Mouse (Mus musculus): ENCODE results near the gene Olfr1028. TPM values are rescaled to one million over a fixed set of nuclear protein-coding genes. Genes with fewer than 3 reads are reported as not detected.

The Olfr1028 gene
- polyA plus RNA-seq (2021; fragmentation: Nextera tagmentation), result not detected in 2 replicates
- long read RNA-seq, experiment 1, result 0 reads
- long read RNA-seq, experiment 2, result 0 reads

DNA sequence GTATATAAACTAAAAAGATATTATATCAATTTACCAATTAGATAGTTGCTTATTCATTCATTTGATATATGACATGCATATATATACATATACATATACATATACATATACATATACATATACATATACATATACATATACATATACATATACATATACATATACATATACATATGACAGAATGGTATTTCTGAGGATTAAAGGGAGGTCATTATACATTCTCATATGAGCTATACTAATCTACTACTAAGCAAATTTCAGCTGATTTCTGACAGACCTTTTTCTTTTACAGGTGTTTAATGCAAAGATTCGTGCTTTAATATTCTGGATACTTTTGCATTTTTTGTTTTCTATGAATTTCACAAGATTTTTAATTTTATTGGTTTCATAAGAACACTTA is at the start of gene Olfr1028:
Olfr1028 (plus strand) TSS at position 301 of the 400 bp plus-strand sequence.

DNA sequence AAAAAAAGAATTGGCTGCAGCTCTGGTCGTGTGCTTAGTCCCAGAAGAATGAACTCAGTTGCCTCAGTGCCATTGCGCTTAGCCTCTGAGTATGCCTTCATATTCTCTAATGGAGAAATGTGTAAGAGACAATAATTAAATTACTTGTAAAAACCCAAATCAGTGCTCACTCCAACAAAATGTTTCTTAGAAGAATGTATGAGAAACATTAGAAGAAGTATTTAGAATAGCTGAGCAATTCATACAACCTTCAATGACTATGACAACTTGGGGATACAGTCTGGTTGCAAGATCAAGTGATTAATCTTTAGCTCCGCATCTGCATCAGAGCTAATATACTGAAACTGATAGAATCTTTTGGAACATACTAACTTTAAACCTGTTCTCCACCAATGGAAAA is 45.3 kb upstream of the Olfr1028 start, which contains the start of gene Olfr1024:
Olfr1024 (minus strand) TSS at position 101 of the 400 bp plus-strand sequence.

GRCm38 (mm10) chr2:85914893-85915292 is 35.3 kb upstream of the Olfr1028 start, which contains the start of gene Olfr1025-ps1:
Gene Olfr1025-ps1, plus strand, starts transcription at chr2:85915193.

DNA sequence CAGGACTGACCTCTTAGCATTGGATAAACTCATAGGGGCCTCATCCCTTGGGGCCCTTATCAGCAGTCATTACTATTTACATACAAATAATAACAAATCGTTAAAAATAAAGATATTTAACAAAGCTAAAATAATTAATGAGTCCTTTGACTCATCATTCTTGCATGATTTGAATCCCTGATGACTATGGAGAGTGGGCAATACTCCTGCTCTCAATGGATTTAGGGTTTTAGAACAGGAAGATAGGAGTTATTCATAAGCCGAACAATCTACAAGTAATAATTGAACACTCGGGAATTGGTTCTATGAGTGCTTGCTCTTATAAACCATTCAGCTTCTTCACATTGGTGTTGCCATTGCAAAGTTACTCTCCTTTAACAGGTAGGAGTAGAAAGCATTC is 29.0 kb upstream of the Olfr1028 start, which contains the start of gene Olfr1026:
Olfr1026 (plus strand) TSS at position 301 of the 400 bp plus-strand sequence.

DNA sequence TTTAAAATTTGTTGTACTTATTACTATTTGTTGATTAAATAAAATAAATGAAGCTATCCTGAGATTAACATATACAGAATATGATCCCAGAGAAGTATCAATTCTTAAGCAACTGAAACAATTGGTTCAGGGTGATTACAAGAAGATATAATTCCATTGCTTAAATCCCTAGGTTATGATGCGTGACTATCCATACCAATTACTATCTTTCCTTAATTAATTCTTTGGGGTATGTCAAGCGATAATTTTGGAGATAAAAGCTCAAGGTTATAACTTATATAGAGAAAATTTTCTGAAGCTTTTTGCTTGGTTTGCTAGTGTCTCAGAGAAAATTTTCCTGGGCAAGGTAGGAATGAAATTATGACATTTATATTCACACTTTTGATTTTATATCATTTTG is 23.4 kb downstream of the Olfr1028 start, which contains the start of gene Olfr1029:
Olfr1029 (plus strand) TSS at position 301 of the 400 bp plus-strand sequence.

DNA sequence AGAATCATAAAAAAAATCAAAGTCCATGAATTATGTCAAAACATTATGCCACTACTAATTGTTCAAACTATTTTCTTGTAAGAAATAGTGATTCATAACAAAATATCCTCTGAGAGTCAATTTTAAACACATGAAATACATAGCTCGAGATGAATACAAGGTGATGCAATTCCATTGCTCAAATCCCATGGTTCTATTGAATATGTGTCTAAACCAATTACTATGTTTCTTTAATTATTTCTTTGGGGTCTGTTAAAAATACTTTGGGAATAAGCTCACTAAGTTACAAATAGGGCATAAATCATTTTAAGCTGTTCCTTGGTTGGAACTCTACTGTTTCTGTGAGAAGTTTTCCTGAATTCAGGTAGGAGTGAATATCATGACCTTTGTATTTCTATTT is 28.7 kb downstream of the Olfr1028 start, which contains the start of gene Olfr1030:
Olfr1030 (plus strand) TSS at position 301 of the 400 bp plus-strand sequence.

GRCm38 (mm10) chr2:85990004-85990403 is 39.8 kb downstream of the Olfr1028 start, which contains the start of gene Olfr1031:
Gene Olfr1031, plus strand, starts transcription at chr2:85990304.

Other genes with a start within 250 kb of the Olfr1028 start
- gene Olfr1009, start 235.0 kb upstream of the Olfr1028 start, polyA plus RNA-seq (2021; fragmentation: Nextera tagmentation), result not detected in 2 replicates
- gene Olfr1012, start 187.7 kb upstream of the Olfr1028 start, polyA plus RNA-seq (2021; fragmentation: Nextera tagmentation), result not detected in 2 replicates
- not detected in 2 replicates for gene Olfr1013, start 183.3 kb upstream of the Olfr1028 start, polyA plus RNA-seq (2021; fragmentation: Nextera tagmentation)
- gene Olfr1014, start 177.7 kb upstream of the Olfr1028 start, polyA plus RNA-seq (2021; fragmentation: Nextera tagmentation), result not detected in 2 replicates
- gene Olfr1015, start 168.4 kb upstream of the Olfr1028 start, polyA plus RNA-seq (2021; fragmentation: Nextera tagmentation), result not detected in 2 replicates
- not detected in 2 replicates for gene Olfr1016, start 147.9 kb upstream of the Olfr1028 start, polyA plus RNA-seq (2021; fragmentation: Nextera tagmentation)
- gene Olfr1018, start 132.0 kb upstream of the Olfr1028 start, polyA plus RNA-seq (2021; fragmentation: Nextera tagmentation), result not detected in 2 replicates
- not detected in 2 replicates for gene Olfr1019, start 105.0 kb upstream of the Olfr1028 start, polyA plus RNA-seq (2021; fragmentation: Nextera tagmentation)
- not detected in 2 replicates for gene Olfr1020, start 103.4 kb upstream of the Olfr1028 start, polyA plus RNA-seq (2021; fragmentation: Nextera tagmentation)
- not detected in 2 replicates for gene Olfr1022, start 81.8 kb upstream of the Olfr1028 start, polyA plus RNA-seq (2021; fragmentation: Nextera tagmentation)
- not detected in 2 replicates for gene Olfr1023, start 64.8 kb upstream of the Olfr1028 start, polyA plus RNA-seq (2021; fragmentation: Nextera tagmentation)
- not detected in 2 replicates for gene Olfr1024, start 45.4 kb upstream of the Olfr1028 start, polyA plus RNA-seq (2021; fragmentation: Nextera tagmentation)
- gene Olfr1025-ps1, start 35.2 kb upstream of the Olfr1028 start, polyA plus RNA-seq (2021; fragmentation: Nextera tagmentation), result not detected in 2 replicates
- not detected in 2 replicates for gene Olfr1026, start 28.9 kb upstream of the Olfr1028 start, polyA plus RNA-seq (2021; fragmentation: Nextera tagmentation)
- not detected in 2 replicates for gene Olfr1029, start 23.5 kb downstream of the Olfr1028 start, polyA plus RNA-seq (2021; fragmentation: Nextera tagmentation)
- not detected in 2 replicates for gene Olfr1030, start 28.8 kb downstream of the Olfr1028 start, polyA plus RNA-seq (2021; fragmentation: Nextera tagmentation)
- not detected in 2 replicates for gene Olfr1031, start 39.9 kb downstream of the Olfr1028 start, polyA plus RNA-seq (2021; fragmentation: Nextera tagmentation)
- not detected in 2 replicates for gene Olfr1032, start 55.1 kb downstream of the Olfr1028 start, polyA plus RNA-seq (2021; fragmentation: Nextera tagmentation)
- not detected in 2 replicates for gene Olfr1033, start 70.2 kb downstream of the Olfr1028 start, polyA plus RNA-seq (2021; fragmentation: Nextera tagmentation)
- gene Olfr1034, start 95.4 kb downstream of the Olfr1028 start, polyA plus RNA-seq (2021; fragmentation: Nextera tagmentation), result not detected in 2 replicates
- not detected in 2 replicates for gene Olfr1036, start 123.6 kb downstream of the Olfr1028 start, polyA plus RNA-seq (2021; fragmentation: Nextera tagmentation)
- not detected in 2 replicates for gene Olfr1037, start 136.9 kb downstream of the Olfr1028 start, polyA plus RNA-seq (2021; fragmentation: Nextera tagmentation)
- gene Olfr1039, start 185.5 kb downstream of the Olfr1028 start, polyA plus RNA-seq (2021; fragmentation: Nextera tagmentation), result not detected in 2 replicates
- gene Olfr1040, start 196.3 kb downstream of the Olfr1028 start, polyA plus RNA-seq (2021; fragmentation: Nextera tagmentation), result not detected in 2 replicates
- not detected in 2 replicates for gene Olfr1042, start 211.4 kb downstream of the Olfr1028 start, polyA plus RNA-seq (2021; fragmentation: Nextera tagmentation)
- not detected in 2 replicates for gene Olfr1043, start 217.1 kb downstream of the Olfr1028 start, polyA plus RNA-seq (2021; fragmentation: Nextera tagmentation)
- gene Olfr1044, start 227.4 kb downstream of the Olfr1028 start, polyA plus RNA-seq (2021; fragmentation: Nextera tagmentation), result not detected in 2 replicates
- not detected in 2 replicates for gene Olfr52, start 235.2 kb downstream of the Olfr1028 start, polyA plus RNA-seq (2021; fragmentation: Nextera tagmentation)

All from layer of hippocampus, adult 6 months (tissue).